Mouse (Mus musculus): ENCODE data around the gene Trmt10a. TPM values are rescaled to one million over a fixed set of nuclear protein-coding genes. Genes with fewer than 3 reads are reported as not detected.
A peak's percentile ranks its signal among the peaks of the same experiment; 100 is the strongest.
"Not testable (repeated sequence)": the region's sequence is repeated elsewhere in the genome, so short reads cannot be mapped to it uniquely, and the experiment has no call there.

The Trmt10a gene
- polyA plus RNA-seq, 1 experiment: 5.8 TPM

DNA sequence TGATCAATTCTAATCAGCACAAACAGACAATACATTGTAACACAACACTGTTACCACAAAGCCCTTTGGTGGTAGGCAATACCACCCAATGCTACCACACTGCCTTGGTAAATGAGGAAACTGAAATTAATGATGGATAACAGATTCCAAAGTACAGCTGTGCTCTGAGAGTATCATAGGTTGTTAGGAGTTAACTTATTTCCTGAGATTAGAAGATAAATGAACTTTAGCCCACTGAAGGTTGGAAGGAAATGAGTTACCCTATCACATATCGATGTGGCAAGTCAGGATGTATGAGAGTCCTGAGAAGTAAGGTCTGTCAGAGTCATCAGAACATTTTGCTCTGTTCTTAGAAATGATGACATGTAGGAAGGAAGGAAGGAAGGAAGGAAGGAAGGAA, 8.7 kb upstream of the Trmt10a start:
- Histone ChIP-seq H3K4me3 (replicated peaks; ENCODE audit: insufficient read depth, low read depth, low read length) (no peak overlapping the region), H3K27ac (ENCODE audit: insufficient read depth, low read length) (no peak overlapping the region), H3K27me3 (ENCODE audit: control insufficient read depth, insufficient read depth, low read length) (no peaks in the 10 kb centered on the region), H3K4me1 (ENCODE audit: control insufficient read depth, insufficient read depth, low read length) (no peaks in the 10 kb centered on the region)
- DNase-seq: no peak
- TF ChIP-seq CTCF (IDR thresholded peaks at IDR 0.05; ENCODE audit: borderline replicate concordance, insufficient read depth, low read depth, low read length) (no peak), POLR2A (IDR thresholded peaks at IDR 0.05; ENCODE audit: borderline replicate concordance, insufficient read depth, low read length) (no peak)
- WGBS: 93% methylated on average over 1 of the region's 1 CpGs

DNA sequence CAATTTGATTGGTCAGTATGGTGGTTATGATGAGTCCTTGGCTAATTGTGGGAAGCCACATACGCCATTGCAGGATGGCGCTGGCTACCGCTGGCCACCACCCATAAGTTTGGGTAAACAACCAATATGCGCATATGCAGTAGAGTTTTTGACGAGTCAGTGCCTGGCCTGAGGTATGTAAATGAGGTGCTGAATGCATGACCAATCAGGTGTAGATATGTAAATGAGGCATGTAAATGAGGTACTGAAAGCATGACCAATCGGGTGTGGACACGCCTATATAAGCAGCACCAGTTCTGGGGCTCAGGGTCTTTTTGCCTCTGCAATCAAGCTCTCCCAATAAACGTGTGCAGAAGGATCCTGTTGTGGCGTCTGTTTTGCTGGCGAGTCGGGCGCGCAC, 5.1 kb upstream of the Trmt10a start:
- DNase-seq; H3K4me1 ChIP-seq (ENCODE audit: control insufficient read depth, insufficient read depth, low read length); H3K27ac ChIP-seq (ENCODE audit: insufficient read depth, low read length); H3K27me3 ChIP-seq (ENCODE audit: control insufficient read depth, insufficient read depth, low read length); H3K4me3 ChIP-seq (replicated peaks; ENCODE audit: insufficient read depth, low read depth, low read length): not testable (repeated sequence)
- 81% methylated on average over 13 of the region's 13 CpGs for WGBS

DNA sequence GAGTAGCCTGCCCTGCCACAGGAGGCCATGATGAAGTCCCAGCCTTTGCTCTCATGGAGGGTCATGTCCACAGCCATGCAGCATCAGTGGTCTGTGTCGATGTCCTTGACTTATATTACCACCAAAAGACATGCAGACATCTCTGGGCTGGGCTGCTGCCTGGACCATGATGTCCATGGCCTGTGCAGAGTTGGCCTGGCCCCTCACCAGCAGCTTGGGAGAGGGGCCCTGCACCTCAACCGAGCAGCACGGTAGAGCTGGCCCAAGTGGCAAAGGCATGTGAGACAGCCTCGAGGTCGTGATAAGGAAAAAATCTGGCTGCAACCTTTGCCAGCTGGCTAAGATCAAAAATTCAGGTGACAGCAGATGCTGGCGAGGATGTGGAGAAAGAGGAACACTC, 3.6 kb upstream of the Trmt10a start:
- no peak for DNase-seq
- no peak overlapping the region for H3K27ac ChIP-seq (ENCODE audit: insufficient read depth, low read length)
- H3K4me1 ChIP-seq (ENCODE audit: control insufficient read depth, insufficient read depth, low read length): no peaks in the 10 kb centered on the region
- 46% methylated on average over 6 of the region's 6 CpGs for WGBS
- TF ChIP-seq CTCF (IDR thresholded peaks at IDR 0.05; ENCODE audit: borderline replicate concordance, insufficient read depth, low read depth, low read length): no peak
- no peak for TF ChIP-seq POLR2A (IDR thresholded peaks at IDR 0.05; ENCODE audit: borderline replicate concordance, insufficient read depth, low read length)
- H3K4me3 ChIP-seq (replicated peaks; ENCODE audit: insufficient read depth, low read depth, low read length): no peak overlapping the region
- no peaks in the 10 kb centered on the region for H3K27me3 ChIP-seq (ENCODE audit: control insufficient read depth, insufficient read depth, low read length)

DNA sequence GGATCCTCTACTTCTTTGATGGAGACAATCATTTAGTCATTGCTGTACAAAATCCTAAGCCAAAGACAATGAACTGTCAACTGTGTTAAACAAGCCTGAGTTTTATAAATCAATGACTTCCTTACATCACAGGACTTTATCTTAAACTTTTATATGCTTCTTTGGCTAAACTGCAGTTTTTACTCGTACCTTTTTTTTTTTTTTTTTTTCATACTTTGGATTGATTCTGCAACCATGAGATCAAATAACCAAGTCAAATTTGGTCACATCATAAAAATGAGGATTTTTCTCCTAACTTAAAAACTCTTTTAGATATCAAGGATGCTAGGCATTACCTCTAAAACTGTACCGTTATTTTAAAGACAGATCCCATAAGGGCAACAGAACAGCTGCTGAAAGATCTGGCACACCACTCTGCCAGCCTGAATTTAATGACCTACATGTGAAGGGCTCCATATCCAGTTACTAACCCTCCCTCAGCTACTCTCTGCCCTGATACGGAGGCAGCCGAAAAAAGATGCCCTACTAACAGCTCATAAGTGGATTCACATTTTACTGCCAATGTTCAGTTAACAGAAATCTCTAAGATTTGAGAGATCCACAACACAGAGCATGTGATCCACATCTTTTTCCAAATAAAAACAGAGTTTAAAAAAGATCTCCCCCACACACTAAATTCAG, 1.1 kb upstream of the Trmt10a start:
- DNase-seq: peak in 1 of 2 experiments; percentile 38
- no peaks in the 10 kb centered on the region for H3K27me3 ChIP-seq (ENCODE audit: control insufficient read depth, insufficient read depth, low read length)
- no peaks in the 10 kb centered on the region for H3K4me1 ChIP-seq (ENCODE audit: control insufficient read depth, insufficient read depth, low read length)
- peak overlapping the region; percentile 58 for H3K27ac ChIP-seq (ENCODE audit: insufficient read depth, low read length)
- 15% methylated on average over 4 of the region's 4 CpGs for WGBS
- H3K4me3 ChIP-seq (replicated peaks; ENCODE audit: insufficient read depth, low read depth, low read length): no peak overlapping the region
- TF ChIP-seq POLR2A (IDR thresholded peaks at IDR 0.05; ENCODE audit: borderline replicate concordance, insufficient read depth, low read length): no peak
- no peak for TF ChIP-seq CTCF (IDR thresholded peaks at IDR 0.05; ENCODE audit: borderline replicate concordance, insufficient read depth, low read depth, low read length)

DNA sequence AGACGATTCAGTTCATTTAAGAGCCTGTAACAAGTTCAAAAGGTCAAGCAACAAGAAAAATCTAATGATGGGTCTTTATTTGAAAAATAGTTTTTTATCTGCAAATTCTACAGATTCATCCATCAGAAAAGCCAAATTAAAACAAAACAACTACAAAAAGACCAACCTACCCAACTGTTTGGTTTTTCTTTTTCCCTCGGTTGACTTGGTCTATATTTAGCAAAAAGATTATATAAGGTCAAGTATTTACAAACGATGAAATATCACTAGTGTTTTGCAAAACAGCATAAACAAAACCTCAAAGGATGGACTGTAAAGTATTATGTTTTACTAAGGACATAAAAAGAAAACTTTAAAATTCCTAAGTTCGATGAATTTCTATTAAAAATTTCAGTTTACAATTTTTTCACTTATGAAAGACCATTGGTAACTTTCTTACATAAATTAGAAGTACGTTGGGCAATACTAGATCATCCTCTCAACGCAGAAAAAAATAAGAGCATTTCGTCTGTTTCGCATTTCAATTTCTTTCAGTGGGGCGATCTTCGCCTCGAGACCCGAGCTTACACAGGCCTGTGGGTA, 424 bp upstream of the Trmt10a start:
- H3K27me3 ChIP-seq (ENCODE audit: control insufficient read depth, insufficient read depth, low read length): no peaks in the 10 kb centered on the region
- H3K4me1 ChIP-seq (ENCODE audit: control insufficient read depth, insufficient read depth, low read length): no peaks in the 10 kb centered on the region
- DNase-seq: peak in 1 of 2 experiments; percentile 12
- TF ChIP-seq POLR2A (IDR thresholded peaks at IDR 0.05; ENCODE audit: borderline replicate concordance, insufficient read depth, low read length) (no peak), CTCF (IDR thresholded peaks at IDR 0.05; ENCODE audit: borderline replicate concordance, insufficient read depth, low read depth, low read length) (no peak)
- WGBS: 1% methylated on average over 12 of the region's 12 CpGs
- H3K27ac ChIP-seq (ENCODE audit: insufficient read depth, low read length): peak overlapping the region; percentile 52; the same call in 1 of the 2 replicates
- peak overlapping the region; percentile 56 for H3K4me3 ChIP-seq (replicated peaks; ENCODE audit: insufficient read depth, low read depth, low read length)

DNA sequence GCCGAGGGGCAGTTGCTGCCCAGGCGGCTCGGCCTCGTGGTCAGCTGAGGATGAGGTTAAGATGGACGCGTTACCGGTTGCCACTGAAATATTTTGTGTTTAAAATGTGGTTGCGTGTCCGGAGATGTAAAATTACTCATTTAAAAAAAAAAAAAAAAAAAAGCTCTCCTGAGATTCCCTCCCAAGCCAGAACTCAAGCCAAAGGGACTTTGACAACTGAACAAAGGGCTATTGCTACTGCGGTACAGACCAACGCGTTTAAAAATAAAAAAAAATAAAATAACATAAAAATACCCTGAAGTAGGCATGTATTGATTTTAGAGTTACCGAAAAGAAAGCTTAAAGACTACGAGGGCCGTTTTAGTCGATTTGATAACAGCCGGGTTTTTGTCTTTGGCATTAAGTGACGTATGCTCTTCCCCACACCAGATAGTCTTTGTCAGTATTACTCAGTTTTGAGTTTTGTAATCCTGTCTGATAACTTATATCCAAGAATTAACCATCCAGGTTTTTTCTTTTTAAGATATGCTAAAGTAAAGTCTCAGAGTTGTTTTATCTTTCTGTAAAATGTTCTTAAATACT, 903 bp downstream of the Trmt10a start:
- under 1% methylated on average over 18 of the region's 18 CpGs for WGBS
- peak overlapping the region; percentile 85 for H3K4me3 ChIP-seq (replicated peaks; ENCODE audit: insufficient read depth, low read depth, low read length)
- DNase-seq: peak in 1 of 2 experiments; percentile 22
- no peaks in the 10 kb centered on the region for H3K4me1 ChIP-seq (ENCODE audit: control insufficient read depth, insufficient read depth, low read length)
- H3K27me3 ChIP-seq (ENCODE audit: control insufficient read depth, insufficient read depth, low read length): no peaks in the 10 kb centered on the region
- peak overlapping the region; percentile 85 for H3K27ac ChIP-seq (ENCODE audit: insufficient read depth, low read length)
- TF ChIP-seq CTCF (IDR thresholded peaks at IDR 0.05; ENCODE audit: borderline replicate concordance, insufficient read depth, low read depth, low read length) (no peak), POLR2A (IDR thresholded peaks at IDR 0.05; ENCODE audit: borderline replicate concordance, insufficient read depth, low read length) (no peak)

DNA sequence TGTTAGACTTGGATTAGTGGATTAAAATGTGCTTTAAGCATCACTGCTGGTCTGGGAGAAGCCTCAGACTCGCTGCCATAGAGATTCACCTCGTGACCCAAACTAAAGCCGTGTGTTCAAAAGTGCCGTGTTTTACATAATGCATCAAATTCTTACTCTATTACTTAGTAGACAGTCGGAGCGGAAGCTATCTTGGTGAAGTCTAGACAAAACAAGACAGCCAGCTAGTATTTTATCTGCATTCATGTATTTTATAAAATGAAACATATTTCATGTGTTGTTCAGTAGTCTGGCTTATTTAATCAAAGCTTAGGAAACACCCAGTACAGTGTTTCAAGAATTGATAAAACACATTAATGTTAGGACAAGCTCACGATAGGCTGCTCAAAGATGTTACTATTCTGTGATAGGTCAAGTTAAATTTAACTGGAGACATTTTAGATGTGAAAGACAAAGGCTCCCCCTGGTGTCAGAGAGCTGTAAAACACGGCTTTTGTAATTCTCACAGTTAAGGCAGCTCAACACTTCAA, 1.5 kb downstream of the Trmt10a start, which contains the start of gene Mttp:
TSS of gene Mttp (minus strand) at position 327 of the 530 bp plus-strand sequence.
- WGBS: 2% methylated on average over 8 of the region's 8 CpGs
- H3K27ac ChIP-seq (ENCODE audit: insufficient read depth, low read length): peak within 1 kb of the TSS; percentile 85
- TF ChIP-seq POLR2A (IDR thresholded peaks at IDR 0.05; ENCODE audit: borderline replicate concordance, insufficient read depth, low read length): no peak
- peak; percentile 54; the same call in 1 of the 2 replicates for TF ChIP-seq CTCF (IDR thresholded peaks at IDR 0.05; ENCODE audit: borderline replicate concordance, insufficient read depth, low read depth, low read length)

DNA sequence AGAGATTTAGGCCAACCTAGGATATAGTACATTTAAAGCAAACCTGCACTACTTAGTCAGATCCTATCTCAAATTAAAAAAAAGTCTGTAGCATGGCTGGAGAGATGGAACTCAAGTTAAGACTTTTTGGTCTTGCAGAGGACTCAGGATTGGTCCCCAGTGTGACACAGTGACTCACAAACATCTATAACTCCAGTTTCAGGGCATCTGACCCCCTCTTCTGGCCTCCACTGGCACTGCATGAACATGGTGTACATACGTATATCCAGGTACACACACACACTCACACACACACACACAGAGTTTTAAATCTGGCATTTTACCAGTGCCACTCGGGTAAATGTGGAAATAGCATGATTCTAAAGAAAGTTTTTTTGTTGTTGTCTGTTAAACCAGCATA, 5.6 kb downstream of the Trmt10a start:
- Histone ChIP-seq H3K4me3 (replicated peaks; ENCODE audit: insufficient read depth, low read depth, low read length) (no peak overlapping the region), H3K4me1 (ENCODE audit: control insufficient read depth, insufficient read depth, low read length) (no peaks in the 10 kb centered on the region), H3K27me3 (ENCODE audit: control insufficient read depth, insufficient read depth, low read length) (no peaks in the 10 kb centered on the region), H3K27ac (ENCODE audit: insufficient read depth, low read length) (no peak overlapping the region)
- TF ChIP-seq POLR2A (IDR thresholded peaks at IDR 0.05; ENCODE audit: borderline replicate concordance, insufficient read depth, low read length) (no peak), CTCF (IDR thresholded peaks at IDR 0.05; ENCODE audit: borderline replicate concordance, insufficient read depth, low read depth, low read length) (no peak)
- DNase-seq: no peak
- WGBS: 90% methylated on average over 2 of the region's 2 CpGs

More for the DNA sequence above, 1.5 kb downstream of the Trmt10a start, which contains the start of gene Mttp:
- H3K4me3 ChIP-seq (replicated peaks; ENCODE audit: insufficient read depth, low read depth, low read length): peak within 1 kb of the TSS; percentile 85
- DNase-seq: peak; percentile 74 to 81
- no peaks in the 10 kb centered on the region for H3K4me1 ChIP-seq (ENCODE audit: control insufficient read depth, insufficient read depth, low read length)
- no peaks in the 10 kb centered on the region for H3K27me3 ChIP-seq (ENCODE audit: control insufficient read depth, insufficient read depth, low read length)
